Mouse (Mus musculus) forebrain, postnatal 0 days (tissue): ENCODE data around the gene Defb25. TPM values are rescaled to one million over a fixed set of nuclear protein-coding genes. Genes with fewer than 3 reads are reported as not detected.

Experiments used
- ATAC-seq: fragments of 200-750 bp; cut with Nextera tagmentation; 2 replicates; pipeline ENCODE4 v1.8.0; 2017; ENCODE audit warnings: mild to moderate bottlenecking, moderate library complexity
- DNase-seq: peaks from one replicate; pipeline ENCODE4 v3.0.0-alpha.2; 2015
- H3K27ac ChIP-seq: fragments of 300-500 bp; sonication (generic); 2 replicates; pipeline ENCODE4 v1.5.1; 2014; ENCODE audit warnings: low read depth, mild to moderate bottlenecking, antibody characterized with exemption, low read length, moderate library complexity, mixed read lengths
- H3K27me3 ChIP-seq: fragments of 300-500 bp; sonication (generic); 2 replicates; pipeline ENCODE4 v1.6.1; 2014; ENCODE audit warnings: mild to moderate bottlenecking, low read length, mixed read lengths; ENCODE audit not compliant: insufficient read depth
- H3K36me3 ChIP-seq: fragments of 300-500 bp; sonication (generic); 2 replicates; pipeline ENCODE4 v1.6.1; 2014; ENCODE audit warnings: mild to moderate bottlenecking, moderate library complexity; ENCODE audit not compliant: insufficient read depth
- H3K4me1 ChIP-seq: fragments of 300-500 bp; sonication (generic); 2 replicates; pipeline ENCODE4 v1.6.1; 2014; ENCODE audit warnings: antibody characterized with exemption; ENCODE audit not compliant: insufficient read depth
- H3K4me2 ChIP-seq: fragments of 300-500 bp; sonication (generic); 2 replicates; pipeline ENCODE4 v1.6.1; 2014; ENCODE audit warnings: low read depth, mild to moderate bottlenecking, moderate library complexity
- H3K4me3 ChIP-seq: fragments of 300-500 bp; sonication (generic); 2 replicates; pipeline ENCODE4 v1.5.1; 2014; ENCODE audit warnings: low read depth, low read length, mixed read lengths
- H3K9ac ChIP-seq: fragments of 300-500 bp; sonication (generic); 2 replicates; pipeline ENCODE4 v1.6.1; 2014; ENCODE audit warnings: mild to moderate bottlenecking
- H3K9me3 ChIP-seq: fragments of 300-500 bp; sonication (generic); 2 replicates; pipeline ENCODE4 v1.6.1; 2016; ENCODE audit warnings: low read length
- CTCF ChIP-seq: sonication (generic); IDR thresholded peaks from 2 replicates; pipeline ENCODE4 v1.5.1; 2016; ENCODE audit warnings: antibody characterized with exemption, control low read depth, low read depth
- WGBS: fragments of 180-500 bp; shearing (Covaris S2); extraction: QIAGEN DNeasy Blood & Tissue Kit; methylation state at CpG from one replicate; pipeline ENCODE4 v1.1.7; 2014; 5-methylcytosine and 5-hydroxymethylcytosine counted together
- polyA plus RNA-seq: library from polyadenylated mRNA; unstranded; fragments of >200 nt; fragmentation: Nextera tagmentation; extraction: Ambion mirVana; gene quantifications from 2 replicates; pipeline ENCODE4 v1.2.1, GENCODE M21; 2015
- total RNA-seq: library from RNA; depleted of rRNA; stranded (reverse); fragments of >200 nt; gene quantifications from 2 replicates; pipeline ENCODE4 v1.2.3, GENCODE M21; 2014

Gene Defb25
- total and polyA plus RNA-seq, 2 experiments from 2014 or later: not detected

GRCm38 (mm10) chr2:152628066-152628465, 5.2 kb upstream of the Defb25 start:
- DNase-seq: no peak

DNA sequence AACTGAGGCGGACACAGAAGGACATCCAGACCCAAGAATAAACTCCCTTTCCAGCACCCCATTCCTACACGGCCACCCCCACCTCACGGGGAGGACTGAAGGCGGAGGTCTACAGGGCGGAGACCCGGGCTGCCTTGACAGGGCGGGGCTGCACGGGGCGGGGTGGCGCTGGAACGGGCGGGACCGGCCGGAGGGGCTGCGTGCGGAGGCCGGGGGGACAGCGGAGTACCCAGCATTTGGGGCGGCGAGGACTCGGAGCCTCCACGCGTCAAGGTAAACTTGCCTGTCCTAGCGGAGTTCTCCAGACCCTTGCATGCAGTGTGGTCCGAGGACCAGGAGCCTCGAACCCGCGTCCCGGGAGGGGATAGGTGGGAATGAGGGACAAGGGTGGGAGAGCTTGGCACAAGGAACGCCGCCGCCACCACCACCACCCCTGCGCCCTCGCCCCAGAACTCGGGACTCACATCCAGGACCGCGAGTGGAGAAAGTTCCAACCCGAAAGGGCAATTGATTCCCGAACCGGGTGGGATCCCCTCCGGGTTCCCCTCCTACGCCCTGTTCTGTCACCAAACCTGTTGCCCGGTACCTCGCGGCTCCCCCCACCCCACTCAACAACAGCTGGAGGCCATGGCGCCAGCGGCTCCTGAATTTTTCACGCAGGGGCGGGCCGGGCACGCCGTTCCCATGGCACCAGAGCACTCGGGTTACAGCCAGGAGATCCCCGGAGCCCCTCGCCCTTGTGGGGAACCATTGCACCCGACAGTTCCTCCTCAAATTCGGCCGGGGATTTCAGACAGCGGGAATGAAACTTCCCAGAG, 4.1 kb upstream of the Defb25 start, which contains the start of gene Rem1:
Gene Rem1 (plus strand): TSS at position 178 of the 818 bp plus-strand sequence.
- Histone ChIP-seq H3K4me2 (peak within 1 kb of the TSS; percentile 55), H3K9me3 (no peaks in the 10 kb centered on the region), H3K27me3 (peaks cover 26% of the 10 kb centered on the region), H3K9ac (peak within 1 kb of the TSS; percentile 33), H3K4me1 (peaks cover 10% of the 10 kb centered on the region; the same call in 1 of the 2 replicates), H3K27ac (no peak within 1 kb of the TSS), H3K4me3 (peak within 1 kb of the TSS; percentile 28), H3K36me3 (no peaks in the 10 kb centered on the region)
- no peak for TF ChIP-seq CTCF
- peak; percentile 53; the same call in 1 of the 2 replicates for ATAC-seq
- no peak for DNase-seq
- 3% methylated on average over 58 of the region's 59 CpGs for WGBS

More at GRCm38 (mm10) chr2:152628066-152628465, 5.2 kb upstream of the Defb25 start:
- Histone ChIP-seq H3K27me3 (peaks cover 26% of the 10 kb centered on the region), H3K27ac (no peak overlapping the region), H3K9ac (no peak overlapping the region), H3K36me3 (no peaks in the 10 kb centered on the region), H3K4me3 (no peak overlapping the region), H3K4me1 (peaks cover 10% of the 10 kb centered on the region; the same call in 1 of the 2 replicates), H3K4me2 (no peak overlapping the region), H3K9me3 (no peaks in the 10 kb centered on the region)
- WGBS: 45% methylated on average over 17 of the region's 17 CpGs
- TF ChIP-seq CTCF: no peak
- no peak for ATAC-seq

- WGBS: 7% methylated on average over 1 of the region's 1 CpGs
These were observed 2.4 kb upstream of the Defb25 start for GRCm38 (mm10) chr2:152625256-152625655.

GRCm38 (mm10) chr2:152624566-152624965, 1.7 kb upstream of the Defb25 start:
- 78% methylated on average over 2 of the region's 2 CpGs for WGBS
- Histone ChIP-seq H3K9ac (no peak overlapping the region), H3K4me1 (peaks cover 10% of the 10 kb centered on the region; the same call in 1 of the 2 replicates), H3K9me3 (no peaks in the 10 kb centered on the region), H3K27ac (no peak overlapping the region), H3K36me3 (no peaks in the 10 kb centered on the region), H3K27me3 (peaks cover 26% of the 10 kb centered on the region), H3K4me2 (no peak overlapping the region), H3K4me3 (no peak overlapping the region)
- DNase-seq (no peak), ATAC-seq (no peak)
- no peak for TF ChIP-seq CTCF

More at GRCm38 (mm10) chr2:152625256-152625655, 2.4 kb upstream of the Defb25 start:
- no peak overlapping the region for H3K9ac ChIP-seq
- H3K27ac ChIP-seq: no peak overlapping the region
- ATAC-seq: peak; percentile 50
- no peaks in the 10 kb centered on the region for H3K9me3 ChIP-seq
- peaks cover 26% of the 10 kb centered on the region for H3K27me3 ChIP-seq
- H3K4me3 ChIP-seq: no peak overlapping the region
- H3K4me1 ChIP-seq: peaks cover 10% of the 10 kb centered on the region; the same call in 1 of the 2 replicates
- no peak for TF ChIP-seq CTCF
- H3K4me2 ChIP-seq: no peak overlapping the region
- DNase-seq: no peak
- H3K36me3 ChIP-seq: no peaks in the 10 kb centered on the region

- H3K4me1 ChIP-seq: peaks cover 7% of the 10 kb centered on the region; the same call in 1 of the 2 replicates
- no peak overlapping the region for H3K4me2 ChIP-seq
- WGBS: 89% methylated on average over 13 of the region's 13 CpGs
- no peak for TF ChIP-seq CTCF
- no peak overlapping the region for H3K9ac ChIP-seq
- no peak overlapping the region for H3K4me3 ChIP-seq
- no peaks in the 10 kb centered on the region for H3K36me3 ChIP-seq
- DNase-seq (no peak), ATAC-seq (no peak)
- H3K27me3 ChIP-seq: peaks cover 8% of the 10 kb centered on the region
- no peaks in the 10 kb centered on the region for H3K9me3 ChIP-seq
- no peak overlapping the region for H3K27ac ChIP-seq
These were observed 702 bp downstream of the Defb25 start for GRCm38 (mm10) chr2:152622151-152622550.

GRCm38 (mm10) chr2:152620367-152621134, 2.3 kb downstream of the Defb25 start:
- H3K4me2 ChIP-seq: no peak overlapping the region
- DNase-seq (no peak), ATAC-seq (no peak)
- H3K27ac ChIP-seq: no peak overlapping the region
- H3K9me3 ChIP-seq: no peaks in the 10 kb centered on the region
- no peak for TF ChIP-seq CTCF
- H3K4me3 ChIP-seq: no peak overlapping the region
- H3K9ac ChIP-seq: no peak overlapping the region
- H3K27me3 ChIP-seq: no peaks in the 10 kb centered on the region
- H3K4me1 ChIP-seq: no peaks in the 10 kb centered on the region
- WGBS: 74% methylated on average over 9 of the region's 9 CpGs
- H3K36me3 ChIP-seq: no peaks in the 10 kb centered on the region
